17 mouse cellular contexts compared by ENCODE assay signal in genomic region chr15:25651820-25652219, GRCm38 (mm10). TPM values are rescaled to one million over a fixed set of nuclear protein-coding genes. Genes with fewer than 3 reads are reported as not detected.
A peak's percentile ranks its signal among the peaks of the same experiment; 100 is the strongest.
DNase-seq lines count a peak whose midpoint lies in the region; ATAC-seq and TF ChIP-seq lines count a peak whose summit lies in the region.
"Had no signal": no experiment of that assay in that cellular context is flagged by ENCODE, and none has a peak within 500 bp of the region (broad histone marks: within the 10 kb centered on the region; RNA-seq: fewer than 3 reads in every experiment).

No protein-coding gene starts in this region.

- H3K27ac ChIP-seq in liver, embryonic 13.5 days: peak overlapping the region; percentile 55
- peak overlapping the region; percentile 79; the same call in 1 of the 2 replicates for H3K27ac ChIP-seq in limb, embryonic 12.5 days
- no peak overlapping the region; the same call in 1 of the 2 replicates for H3K27ac ChIP-seq in liver, postnatal 0 days (ENCODE audit: low read depth)
- no peak overlapping the region for H3K27ac ChIP-seq in hindbrain, embryonic 12.5 days
- H3K27ac ChIP-seq: embryonic facial prominence, embryonic 12.5 days; gastrocnemius, adult 2 months had no signal

- no peak overlapping the region for H3K9ac ChIP-seq in liver, embryonic 13.5 days
- H3K9ac ChIP-seq in limb, embryonic 12.5 days (replicated peaks): no peak overlapping the region
- no peak overlapping the region for H3K9ac ChIP-seq in liver, postnatal 0 days (replicated peaks)
- no peak overlapping the region for H3K9ac ChIP-seq in hindbrain, embryonic 12.5 days
- H3K9ac ChIP-seq: embryonic facial prominence, embryonic 12.5 days; heart, embryonic 12.5 days had no signal

- H3K4me2 ChIP-seq in liver, embryonic 13.5 days: no peak overlapping the region
- no peak overlapping the region for H3K4me2 ChIP-seq in limb, embryonic 12.5 days
- no peak overlapping the region for H3K4me2 ChIP-seq in liver, postnatal 0 days (ENCODE audit: low read depth, low read length)
- no peak overlapping the region for H3K4me2 ChIP-seq in hindbrain, embryonic 12.5 days (replicated peaks)
- H3K4me2 ChIP-seq: embryonic facial prominence, embryonic 12.5 days; heart, embryonic 12.5 days had no signal

- H3K4me3 ChIP-seq in liver, embryonic 13.5 days (replicated peaks): no peak overlapping the region
- no peak overlapping the region for H3K4me3 ChIP-seq in limb, embryonic 12.5 days (replicated peaks)
- H3K4me3 ChIP-seq in liver, postnatal 0 days (ENCODE audit: low read depth, low read length): no peak overlapping the region
- no peak overlapping the region for H3K4me3 ChIP-seq in hindbrain, embryonic 12.5 days
- H3K4me3 ChIP-seq: embryonic facial prominence, embryonic 12.5 days; gastrocnemius, adult 2 months; heart, embryonic 12.5 days had no signal

- H3K27me3 ChIP-seq in liver, embryonic 13.5 days: no peaks in the 10 kb centered on the region
- H3K27me3 ChIP-seq in limb, embryonic 12.5 days: no peaks in the 10 kb centered on the region
- no peaks in the 10 kb centered on the region for H3K27me3 ChIP-seq in liver, postnatal 0 days (ENCODE audit: insufficient read depth, low read length)
- no peaks in the 10 kb centered on the region for H3K27me3 ChIP-seq in hindbrain, embryonic 12.5 days
- H3K27me3 ChIP-seq: embryonic facial prominence, embryonic 12.5 days had no signal

- H3K9me3 ChIP-seq in liver, embryonic 13.5 days (replicated peaks): no peaks in the 10 kb centered on the region
- 0 out of 2 replicates have a peak, but pooled peaks cover 6% of the 10 kb centered on the region for H3K9me3 ChIP-seq in limb, embryonic 12.5 days
- no peaks in the 10 kb centered on the region for H3K9me3 ChIP-seq in liver, postnatal 0 days (ENCODE audit: low read length)
- H3K9me3 ChIP-seq in hindbrain, embryonic 12.5 days (replicated peaks): no peaks in the 10 kb centered on the region; the same call in 1 of the 2 replicates
- H3K9me3 ChIP-seq: embryonic facial prominence, embryonic 12.5 days; heart, embryonic 12.5 days had no signal

- H3K4me1 ChIP-seq in liver, embryonic 13.5 days (replicated peaks): peaks cover 38% of the 10 kb centered on the region
- peaks cover 75% of the 10 kb centered on the region for H3K4me1 ChIP-seq in limb, embryonic 12.5 days (replicated peaks)
- H3K4me1 ChIP-seq in liver, postnatal 0 days (ENCODE audit: insufficient read depth): peaks cover 31% of the 10 kb centered on the region
- peaks cover 17% of the 10 kb centered on the region for H3K4me1 ChIP-seq in hindbrain, embryonic 12.5 days

- no peak for TF ChIP-seq CTCF in liver, postnatal 0 days (IDR thresholded peaks at IDR 0.05; ENCODE audit: low read depth)

- no peak for TF ChIP-seq EP300 in liver, postnatal 0 days (IDR thresholded peaks at IDR 0.05; ENCODE audit: low read depth)

- WGBS in liver, embryonic 13.5 days (ENCODE audit: insufficient replicate concordance): 47% methylated on average over 7 of the region's 7 CpGs
- 61% methylated on average over 7 of the region's 7 CpGs for WGBS in limb, embryonic 12.5 days
- WGBS in liver, postnatal 0 days (ENCODE audit: insufficient replicate concordance): 55% methylated on average over 7 of the region's 7 CpGs
- 59% methylated on average over 7 of the region's 7 CpGs for WGBS in hindbrain, embryonic 12.5 days

- ATAC-seq in liver, embryonic 13.5 days (ENCODE audit: low read depth): no peak
- ATAC-seq in limb, embryonic 12.5 days (ENCODE audit: insufficient number of reproducible peaks, insufficient read depth, low FRiP score, low TSS enrichment, low read depth): no peak
- ATAC-seq in liver, postnatal 0 days: peak; percentile 59
- no peak for ATAC-seq in hindbrain, embryonic 12.5 days (ENCODE audit: low FRiP score)
- ATAC-seq in megakaryocyte-erythroid progenitor cell, adult 5-6 weeks (replicated peaks; ENCODE audit: low FRiP score, low TSS enrichment, poor library complexity, severe bottlenecking): no peak
- ATAC-seq: forebrain, embryonic 14.5 days; hindbrain, embryonic 16.5 days had no signal

- H3K36me3 ChIP-seq in liver, embryonic 13.5 days: no peaks in the 10 kb centered on the region
- H3K36me3 ChIP-seq in limb, embryonic 12.5 days: no peaks in the 10 kb centered on the region
- H3K36me3 ChIP-seq in liver, postnatal 0 days (replicated peaks; ENCODE audit: insufficient read depth, low read length): no peaks in the 10 kb centered on the region
- H3K36me3 ChIP-seq in hindbrain, embryonic 12.5 days: no peaks in the 10 kb centered on the region
- H3K36me3 ChIP-seq: embryonic facial prominence, embryonic 12.5 days; heart, embryonic 12.5 days had no signal

- DNase-seq in liver, embryonic 13.5 days: no peak
- no peak for DNase-seq in liver
- no peak for DNase-seq in liver, postnatal 0 days
- no peak for DNase-seq in right cerebral cortex, postnatal 25 days
- DNase-seq: adrenal gland, adult 2 months; adrenal gland, postnatal 25 days; cerebellum, adult 2 months; cerebellum, postnatal 10 days; gastrocnemius, adult 2 months; gastrocnemius, postnatal 25 days had no signal

RNA-seq across cellular contexts. Expression of gene Myo10, which starts 29.5 kb away (rescaled TPM):
- 3.8 and 4.1 TPM in 2 replicates for polyA plus RNA-seq in liver, embryonic 13.5 days (2015; fragmentation: Nextera tagmentation; extraction: Ambion mirVana)
- polyA plus RNA-seq in limb, embryonic 12.5 days (2016; fragmentation: Nextera tagmentation; extraction: Ambion mirVana): 42.1 and 42.5 TPM in 2 replicates
- polyA plus RNA-seq in liver, postnatal 0 days (2015; fragmentation: Nextera tagmentation; extraction: Ambion mirVana): 4.9 and 5.9 TPM in 2 replicates
- polyA plus RNA-seq in hindbrain, embryonic 12.5 days (2016; fragmentation: Nextera tagmentation; extraction: Ambion mirVana): 42.0 and 42.6 TPM in 2 replicates
- 1.6 and 6.6 TPM in 2 replicates for total RNA-seq in megakaryocyte-erythroid progenitor cell, adult 5-6 weeks (2014; fragmentation: Nextera tagmentation)
- 3.9 and 6.8 TPM in 2 replicates for total RNA-seq in megakaryocyte-erythroid progenitor cell, adult 5-6 weeks (2017)

Comparison
In these comparisons a context has a peak if more than half of its experiments do, and no peak if none do; other contexts are left out.
1. H3K27ac ChIP-seq: peak in liver, embryonic 13.5 days (single experiment) and limb, embryonic 12.5 days (single experiment); none in liver, postnatal 0 days (single experiment) and hindbrain, embryonic 12.5 days (single experiment).